26 mouse cellular contexts compared by ENCODE assay signal in the genomic region with DNA sequence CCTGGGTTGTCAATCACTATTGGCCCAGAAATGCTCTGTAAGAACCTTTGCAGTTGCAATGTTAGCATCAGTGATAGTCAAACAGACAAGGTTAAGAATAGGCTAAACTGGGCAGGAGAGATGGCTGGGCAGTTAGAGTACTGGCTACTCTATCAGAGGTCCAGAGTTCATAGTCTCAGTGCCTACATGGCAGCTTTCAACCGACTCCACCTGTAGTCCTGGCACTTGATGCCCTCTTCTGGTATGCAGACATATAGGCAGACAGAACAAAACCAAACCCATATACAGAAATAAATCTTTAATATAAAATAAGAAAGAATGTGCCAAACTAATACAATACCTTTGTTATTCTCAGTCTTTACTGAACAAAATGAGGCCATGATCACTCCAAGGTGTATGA.
DNase-seq lines count a peak whose midpoint lies in the region; ATAC-seq and TF ChIP-seq lines count a peak whose summit lies in the region.
"Had no signal": no experiment of that assay in that cellular context is flagged by ENCODE, and none has a peak within 500 bp of the region (broad histone marks: within the 10 kb centered on the region; RNA-seq: fewer than 3 reads in every experiment).

No protein-coding gene starts in this region.

- H3K27ac ChIP-seq in kidney, postnatal 0 days = no peak overlapping the region
- H3K27ac ChIP-seq in CH12.LX (ENCODE audit: insufficient read depth, low read depth) = no peak overlapping the region
- H3K27ac ChIP-seq: embryonic facial prominence, embryonic 12.5 days; embryonic facial prominence, embryonic 15.5 days; heart, embryonic 15.5 days; hindbrain, embryonic 14.5 days; hindbrain, postnatal 0 days had no signal

- no peak overlapping the region for H3K4me3 ChIP-seq in kidney, postnatal 0 days (replicated peaks; ENCODE audit: low read depth, low read length)
- no peak overlapping the region for H3K4me3 ChIP-seq in CH12.LX (replicated peaks in 1 of 3; ENCODE audit: low read depth in 2 of 3, low read length in 2 of 3, poor library complexity in 1 of 3)
- H3K4me3 ChIP-seq: embryonic facial prominence, embryonic 12.5 days; embryonic facial prominence, embryonic 15.5 days; heart, embryonic 12.5 days; heart, embryonic 15.5 days had no signal

- H3K4me2 ChIP-seq in kidney, postnatal 0 days (ENCODE audit: low read length) = no peak overlapping the region
- H3K4me2 ChIP-seq in CH12.LX (ENCODE audit: insufficient read depth, low read depth, poor library complexity, severe bottlenecking) = no peak overlapping the region
- H3K4me2 ChIP-seq: embryonic facial prominence, embryonic 12.5 days; embryonic facial prominence, embryonic 15.5 days; heart, embryonic 12.5 days; heart, embryonic 15.5 days; hindbrain, embryonic 14.5 days had no signal

- TF ChIP-seq EP300 in CH12.LX (IDR thresholded peaks at IDR 0.05; ENCODE audit: low read length) = no peak

- H3K36me3 ChIP-seq in kidney, postnatal 0 days (ENCODE audit: insufficient read depth, low read length) = no peaks in the 10 kb centered on the region
- no peaks in the 10 kb centered on the region for H3K36me3 ChIP-seq in CH12.LX (replicated peaks in 1 of 2; ENCODE audit: control insufficient read depth in 1 of 2, insufficient read depth in 1 of 2, low read length in 1 of 2)
- H3K36me3 ChIP-seq: embryonic facial prominence, embryonic 12.5 days; embryonic facial prominence, embryonic 15.5 days; G1E; heart, embryonic 12.5 days; heart, embryonic 15.5 days had no signal

- TF ChIP-seq POLR2A in CH12.LX (IDR thresholded peaks at IDR 0.05; ENCODE audit: low read depth, low read length) = no peak

- no peaks in the 10 kb centered on the region for H3K27me3 ChIP-seq in kidney, postnatal 0 days (ENCODE audit: insufficient read depth, low read length)
- H3K27me3 ChIP-seq in CH12.LX (replicated peaks) = no peaks in the 10 kb centered on the region
- H3K27me3 ChIP-seq: embryonic facial prominence, embryonic 12.5 days; embryonic facial prominence, embryonic 15.5 days; heart, embryonic 12.5 days; heart, embryonic 15.5 days had no signal

- TF ChIP-seq RAD21 in CH12.LX (IDR thresholded peaks at IDR 0.05; ENCODE audit: low read depth, low read length) = peak; percentile 4

- no peaks in the 10 kb centered on the region for H3K9me3 ChIP-seq in kidney, postnatal 0 days (replicated peaks; ENCODE audit: low read length)
- no peaks in the 10 kb centered on the region for H3K9me3 ChIP-seq in CH12.LX (replicated peaks; ENCODE audit: low read length)
- H3K9me3 ChIP-seq: embryonic facial prominence, embryonic 12.5 days; embryonic facial prominence, embryonic 15.5 days; heart, embryonic 12.5 days; heart, embryonic 15.5 days had no signal

- ATAC-seq in kidney, postnatal 0 days (replicated peaks; ENCODE audit: low FRiP score, low read depth) = no peak
- ATAC-seq: forebrain, embryonic 14.5 days; forebrain, postnatal 0 days; hindbrain, postnatal 0 days; inflammation-experienced regulatory T-cells, adult 6 months had no signal

- no peak for DNase-seq in kidney, postnatal 0 days (ENCODE audit: low spot score)
- DNase-seq in kidney, postnatal 25 days = no peak
- DNase-seq in 416B (ENCODE audit: low read depth) (peak; percentile 48), CH12.LX (ENCODE audit: extremely low read depth) (no peak)
- DNase-seq in layer of hippocampus, adult 9-10 months (ENCODE audit: low spot score) = no peak
- DNase-seq in gastrocnemius, postnatal 25 days = no peak
- DNase-seq: adrenal gland, adult 2 months; adrenal gland, postnatal 14 days; cerebellum, adult 11 months; cerebellum, adult 2 months; cerebellum, adult 9-11 months; cerebellum, postnatal 25 days; forebrain, postnatal 0 days; gastrocnemius, postnatal 10 days; heart, adult 18-20 months; heart, postnatal 10 days; heart, postnatal 4 days had no signal

- TF ChIP-seq CTCF in kidney, postnatal 0 days (IDR thresholded peaks at IDR 0.05; ENCODE audit: low read depth) = peak; percentile 30; the same call in 1 of the 2 replicates
- no peak for TF ChIP-seq CTCF in CH12.LX (conservative IDR thresholded peaks at IDR 0.05 in 1 of 2, IDR thresholded peaks at IDR 0.05 in 1 of 2; ENCODE audit: low read depth in 2 of 2, low read length in 2 of 2)

- dilution Hi-C loops in CH12.LX (cut with MboI; ENCODE audit: extremely low pct_ligation_motif_present, extremely low pct_unique_long_range_greater_than_20kb, low sequenced_read_pairs) = no loop called here

- in situ Hi-C loops in CH12.LX (cut with MboI; ENCODE audit: low pct_ligation_motif_present, low pct_unique_long_range_greater_than_20kb, low sequenced_read_pairs) = no loop called here

- H3K79me2 ChIP-seq in CH12.LX (replicated peaks; ENCODE audit: control insufficient read depth, extremely low read depth, insufficient read depth, poor library complexity, severe bottlenecking) = no peaks in the 10 kb centered on the region

- no peak overlapping the region for H3K9ac ChIP-seq in kidney, postnatal 0 days (ENCODE audit: low read depth, low read length)
- H3K9ac ChIP-seq in CH12.LX (ENCODE audit: insufficient read depth, low read depth) = no peak overlapping the region
- H3K9ac ChIP-seq: embryonic facial prominence, embryonic 12.5 days; embryonic facial prominence, embryonic 15.5 days; forebrain, postnatal 0 days; heart, embryonic 12.5 days; heart, embryonic 15.5 days; hindbrain, embryonic 14.5 days had no signal

- WGBS in kidney, postnatal 0 days = 74% methylated on average over 1 of the region's 1 CpGs

- H3K4me1 ChIP-seq in kidney, postnatal 0 days (replicated peaks; ENCODE audit: insufficient read depth, low read length) = no peaks in the 10 kb centered on the region
- H3K4me1 ChIP-seq in CH12.LX (ENCODE audit: control insufficient read depth in 1 of 2, insufficient read depth in 2 of 2) = peaks cover 0 to 12% of the 10 kb centered on the region in 2 experiments; a peak in 2 of 4 replicates
- H3K4me1 ChIP-seq: embryonic facial prominence, embryonic 12.5 days; embryonic facial prominence, embryonic 15.5 days; heart, embryonic 12.5 days; heart, embryonic 15.5 days had no signal

TF ChIP-seq in CH12.LX, 34 proteins besides CTCF, POLR2A, EP300 and RAD21:
- TF ChIP-seq ETS1 (conservative IDR thresholded peaks at IDR 0.05; ENCODE audit: low read depth, low read length) (no peak), JUND (conservative IDR thresholded peaks at IDR 0.05; ENCODE audit: low read depth, low read length) (no peak), IRF4 (IDR thresholded peaks at IDR 0.05; ENCODE audit: low read depth, low read length) (no peak), ELF1 (IDR thresholded peaks at IDR 0.05; ENCODE audit: low read depth, low read length) (no peak)
TF ChIP-seq in CH12.LX: peak in this region for 0.
